ENCODE assay signal across 9 mouse cellular contexts in the genomic region with DNA sequence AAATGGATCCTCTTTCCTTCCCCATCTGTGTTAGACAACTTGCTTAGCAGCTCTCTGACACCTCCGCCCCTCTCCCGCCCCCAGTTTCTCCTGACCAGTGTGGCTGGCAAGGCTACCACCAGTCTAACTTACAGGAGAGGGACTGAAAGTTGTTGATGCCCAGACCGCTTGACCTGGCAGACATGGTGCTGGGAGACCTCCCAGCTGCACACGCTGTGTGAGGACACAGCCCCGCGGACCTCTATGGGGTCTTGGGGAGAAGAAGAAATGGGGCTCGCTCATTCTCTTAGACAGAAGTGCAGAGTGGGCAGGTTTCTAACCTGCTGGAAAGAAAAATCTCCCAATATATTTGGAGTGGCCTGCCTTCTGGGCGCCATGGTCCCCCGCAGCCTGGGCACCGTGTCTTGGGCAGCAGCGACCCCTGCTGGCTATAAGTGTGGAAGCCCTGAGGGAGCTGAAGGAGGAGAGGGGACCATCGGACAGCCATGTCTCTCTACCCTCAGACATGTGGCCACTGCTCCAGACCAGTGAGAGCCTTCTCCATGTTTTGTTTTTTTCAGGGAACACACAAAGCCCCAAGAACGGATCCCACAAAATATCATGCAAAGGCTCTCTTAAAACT. TPM values are rescaled to one million over a fixed set of nuclear protein-coding genes. Genes with fewer than 3 reads are reported as not detected.
DNase-seq lines count a peak whose midpoint lies in the region; ATAC-seq and TF ChIP-seq lines count a peak whose summit lies in the region.
"Had no signal": no experiment of that assay in that cellular context is flagged by ENCODE, and none has a peak within 500 bp of the region (broad histone marks: within the 10 kb centered on the region; RNA-seq: fewer than 3 reads in every experiment).

No protein-coding gene starts in this region.

- H3K9me3 ChIP-seq in G1E (replicated peaks): no peaks in the 10 kb centered on the region
- H3K9me3 ChIP-seq: liver, embryonic 15.5 days had no signal

- ATAC-seq in G1E (ENCODE audit: extremely low read depth, insufficient number of reproducible peaks, low FRiP score, poor library complexity, severe bottlenecking): no peak
- peak; percentile 87 for ATAC-seq in frontal cortex, adult (ENCODE audit: low TSS enrichment)

- H3K27me3 ChIP-seq in G1E (ENCODE audit: insufficient read depth, low read length): peaks cover 7% of the 10 kb centered on the region; the same call in 1 of the 2 replicates
- H3K27me3 ChIP-seq: liver, embryonic 15.5 days had no signal

- H3K4me1 ChIP-seq in G1E (ENCODE audit: insufficient read depth, low read depth, low read length): no peaks in the 10 kb centered on the region
- H3K4me1 ChIP-seq: liver, embryonic 15.5 days had no signal

- no peak overlapping the region for H3K4me3 ChIP-seq in G1E (ENCODE audit: low read depth, low read length)
- H3K4me3 ChIP-seq: liver, embryonic 15.5 days had no signal

- peak; percentile 25; the same call in 1 of the 2 replicates for TF ChIP-seq CTCF in G1E (IDR thresholded peaks at IDR 0.05; ENCODE audit: low read depth, low read length)

- DNase-seq in G1E (ENCODE audit: low spot score): peak; percentile 31
- DNase-seq in cerebellum, adult 11-12 months: peak; percentile 37
- DNase-seq in heart, postnatal 4 days: peak; percentile 87
- peak; percentile 29 for DNase-seq in layer of hippocampus, adult 9-10 months (ENCODE audit: low spot score)
- DNase-seq in lung, postnatal 10 days: peak; percentile 79
- peak; percentile 80 for DNase-seq in retina, postnatal 1 day
- peak; percentile 89 for DNase-seq in thymus, postnatal 4 days

- H3K36me3 ChIP-seq in G1E (replicated peaks): no peaks in the 10 kb centered on the region
- H3K36me3 ChIP-seq: liver, embryonic 15.5 days had no signal

RNA-seq across cellular contexts. Expression of a gene that starts 59.4 kb away (rescaled TPM):
- total RNA-seq in G1E (2014; fragmentation: Nextera tagmentation) (73.2 and 78.5 TPM in 2 replicates), G1E (2017) (106 and 109 TPM in 2 replicates)
- polyA plus RNA-seq in G1E (2012): 6.5 and 7.5 TPM in 2 replicates
- total RNA-seq in heart, postnatal 4 days (2021): 10 to 100 TPM; 52.4 to 54.4 TPM

Comparison
In these comparisons a context has a peak if more than half of its experiments do, and no peak if none do; other contexts are left out.
1. DNase-seq: peak in every context shown above with its lines; median percentile 89 in thymus, postnatal 4 days; 87 in heart, postnatal 4 days; 80 in retina, postnatal 1 day; 79 in lung, postnatal 10 days; 37 in cerebellum, adult 11-12 months; 31 in G1E; 29 in layer of hippocampus, adult 9-10 months.